Mouse (Mus musculus): ENCODE measurements around the gene Prdm15. TPM values are rescaled to one million over a fixed set of nuclear protein-coding genes. Genes with fewer than 3 reads are reported as not detected.
A peak's percentile ranks its signal among the peaks of the same experiment; 100 is the strongest.

Gene Prdm15
- polyA plus RNA-seq, 1 experiment from 2014 or later: 1.3 TPM

DNA sequence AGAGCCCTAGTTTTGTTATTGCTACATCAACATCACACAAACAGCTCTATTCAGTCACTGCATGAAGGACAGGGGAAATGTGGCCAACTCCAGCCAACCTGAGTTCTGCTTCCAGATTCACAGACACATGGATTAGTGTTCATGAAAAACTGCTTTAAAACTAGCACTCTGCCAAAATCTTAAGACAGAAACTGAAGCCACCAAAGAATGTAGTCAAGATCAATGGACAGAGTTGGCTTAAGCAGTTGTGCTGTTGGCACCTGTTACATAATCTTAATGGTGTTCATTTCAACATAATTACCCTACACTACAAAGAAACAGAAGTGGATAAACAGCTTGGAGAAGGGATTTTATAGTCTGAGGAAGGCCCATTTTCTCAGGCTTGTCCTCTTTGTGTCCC is 4.4 kb upstream of the Prdm15 start:
- Histone ChIP-seq H3K4me3 (ENCODE audit: low read depth, low read length) (no peak overlapping the region), H3K4me1 (replicated peaks; ENCODE audit: control insufficient read depth, insufficient read depth, low read length) (no peaks in the 10 kb centered on the region), H3K36me3 (ENCODE audit: control insufficient read depth, insufficient read depth) (peaks cover 15% of the 10 kb centered on the region), H3K27me3 (replicated peaks; ENCODE audit: control insufficient read depth, insufficient read depth, low read length) (no peaks in the 10 kb centered on the region), H3K27ac (ENCODE audit: low read depth, low read length) (no peak overlapping the region), H3K9me3 (ENCODE audit: control insufficient read depth) (no peaks in the 10 kb centered on the region), H3K9ac (ENCODE audit: low read depth, low read length) (no peak overlapping the region), H3K4me2 (replicated peaks; ENCODE audit: low read depth) (no peak overlapping the region)
- no peak for ATAC-seq
- no peak for TF ChIP-seq CTCF (IDR thresholded peaks at IDR 0.05; ENCODE audit: low read depth)

DNA sequence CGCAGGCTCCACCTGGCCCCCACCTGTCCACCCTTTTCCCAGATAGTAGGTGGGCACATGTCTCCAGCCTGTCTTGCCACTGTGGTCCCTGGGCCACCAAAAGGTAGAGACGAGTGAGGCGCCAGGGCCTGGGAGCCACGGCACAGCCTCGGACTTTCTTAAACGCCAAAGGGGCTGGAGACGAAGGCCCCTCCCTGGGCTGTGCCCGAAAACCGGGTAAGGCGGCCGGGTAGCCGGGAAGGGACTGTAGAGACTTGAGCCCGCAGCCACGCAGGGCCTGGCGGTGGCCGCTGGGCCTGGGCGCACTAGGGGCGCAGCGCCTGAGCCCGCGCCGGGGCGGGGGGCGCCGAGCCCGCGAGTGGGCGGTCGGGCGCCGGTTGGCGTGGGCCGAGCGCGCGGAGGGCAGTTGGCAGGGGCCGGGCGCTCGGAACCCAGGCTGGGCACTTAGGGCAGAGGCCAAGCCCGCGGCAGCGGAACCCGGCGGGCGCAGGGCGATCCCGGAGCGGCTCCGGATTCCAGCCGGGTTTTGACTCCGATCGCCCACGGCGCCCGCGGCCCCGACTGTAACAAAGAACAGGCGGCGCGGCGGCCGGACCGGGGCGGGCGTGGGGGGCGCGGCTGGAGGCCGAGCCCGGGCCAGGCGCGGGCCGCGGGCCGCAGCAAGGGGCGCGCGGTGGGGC is 449 bp downstream of the Prdm15 start:
- H3K27ac ChIP-seq (ENCODE audit: low read depth, low read length): peak overlapping the region; percentile 97
- H3K36me3 ChIP-seq (ENCODE audit: control insufficient read depth, insufficient read depth): no peaks in the 10 kb centered on the region
- H3K4me1 ChIP-seq (replicated peaks; ENCODE audit: control insufficient read depth, insufficient read depth, low read length): 0 out of 2 replicates have a peak, but pooled peaks cover 5% of the 10 kb centered on the region
- TF ChIP-seq CTCF (IDR thresholded peaks at IDR 0.05; ENCODE audit: low read depth): no peak
- peak overlapping the region; percentile 87 for H3K4me2 ChIP-seq (replicated peaks; ENCODE audit: low read depth)
- H3K9me3 ChIP-seq (ENCODE audit: control insufficient read depth): no peaks in the 10 kb centered on the region
- peak overlapping the region; percentile 88 for H3K4me3 ChIP-seq (ENCODE audit: low read depth, low read length)
- H3K27me3 ChIP-seq (replicated peaks; ENCODE audit: control insufficient read depth, insufficient read depth, low read length): no peaks in the 10 kb centered on the region
- peak; percentile 92 for ATAC-seq
- under 1% methylated on average over 67 of the region's 77 CpGs for WGBS
- peak overlapping the region; percentile 96 for H3K9ac ChIP-seq (ENCODE audit: low read depth, low read length)

DNA sequence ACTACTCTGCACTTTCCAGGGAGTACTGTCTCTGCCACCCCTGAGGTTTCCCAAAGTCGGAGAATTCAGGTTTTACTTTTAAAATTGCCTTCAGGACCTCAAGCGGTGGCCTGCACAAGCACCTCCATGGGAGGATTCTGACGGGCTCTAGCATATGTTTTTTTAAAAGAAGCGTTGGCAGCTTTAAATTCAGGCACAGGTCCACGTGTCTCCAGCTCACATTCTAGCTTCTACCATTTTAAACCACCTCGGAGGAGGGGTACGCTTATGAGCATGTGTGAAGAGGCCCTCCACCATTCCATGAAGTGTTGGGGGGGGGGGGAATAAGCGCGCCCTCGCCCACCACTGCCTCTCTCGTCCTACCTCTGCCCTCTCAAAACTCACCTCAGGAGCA is 986 bp downstream of the Prdm15 start:
- Histone ChIP-seq H3K4me2 (replicated peaks; ENCODE audit: low read depth) (peak overlapping the region; percentile 87), H3K36me3 (ENCODE audit: control insufficient read depth, insufficient read depth) (no peaks in the 10 kb centered on the region), H3K9ac (ENCODE audit: low read depth, low read length) (peak overlapping the region; percentile 96), H3K27ac (ENCODE audit: low read depth, low read length) (peak overlapping the region; percentile 97), H3K4me3 (ENCODE audit: low read depth, low read length) (peak overlapping the region; percentile 88), H3K4me1 (replicated peaks; ENCODE audit: control insufficient read depth, insufficient read depth, low read length) (0 out of 2 replicates have a peak, but pooled peaks cover 5% of the 10 kb centered on the region), H3K27me3 (replicated peaks; ENCODE audit: control insufficient read depth, insufficient read depth, low read length) (no peaks in the 10 kb centered on the region), H3K9me3 (ENCODE audit: control insufficient read depth) (no peaks in the 10 kb centered on the region)
- under 1% methylated on average over 11 of the region's 11 CpGs for WGBS
- peak; percentile 5 for ATAC-seq
- TF ChIP-seq CTCF (IDR thresholded peaks at IDR 0.05; ENCODE audit: low read depth): no peak

DNA sequence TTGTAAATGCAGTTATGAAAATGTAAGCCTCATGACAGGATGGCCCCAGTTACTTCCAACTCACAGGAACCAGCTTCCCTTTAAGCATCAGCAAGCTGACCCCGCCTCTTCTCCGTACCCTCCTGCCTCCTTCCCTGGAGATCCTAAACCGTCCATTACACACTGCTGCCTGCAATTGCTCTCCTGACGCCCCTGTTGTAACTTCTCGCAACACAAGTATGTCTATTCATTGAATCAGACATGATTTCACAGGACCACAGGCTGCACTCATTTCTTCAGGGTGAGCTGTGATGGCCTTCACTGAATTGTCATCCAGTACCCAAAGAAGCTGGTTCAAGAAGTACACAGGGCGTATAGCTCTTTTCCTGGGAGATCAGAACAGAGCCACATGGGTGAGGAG is 2.8 kb downstream of the Prdm15 start:
- no peaks in the 10 kb centered on the region for H3K27me3 ChIP-seq (replicated peaks; ENCODE audit: control insufficient read depth, insufficient read depth, low read length)
- H3K9me3 ChIP-seq (ENCODE audit: control insufficient read depth): no peaks in the 10 kb centered on the region
- H3K4me1 ChIP-seq (replicated peaks; ENCODE audit: control insufficient read depth, insufficient read depth, low read length): peaks cover 7% of the 10 kb centered on the region; the same call in 1 of the 2 replicates
- H3K4me3 ChIP-seq (ENCODE audit: low read depth, low read length): no peak overlapping the region
- no peak for TF ChIP-seq CTCF (IDR thresholded peaks at IDR 0.05; ENCODE audit: low read depth)
- H3K36me3 ChIP-seq (ENCODE audit: control insufficient read depth, insufficient read depth): no peaks in the 10 kb centered on the region
- no peak overlapping the region for H3K9ac ChIP-seq (ENCODE audit: low read depth, low read length)
- 85% methylated on average over 6 of the region's 6 CpGs for WGBS
- no peak for ATAC-seq
- H3K4me2 ChIP-seq (replicated peaks; ENCODE audit: low read depth): no peak overlapping the region
- no peak overlapping the region for H3K27ac ChIP-seq (ENCODE audit: low read depth, low read length)

DNA sequence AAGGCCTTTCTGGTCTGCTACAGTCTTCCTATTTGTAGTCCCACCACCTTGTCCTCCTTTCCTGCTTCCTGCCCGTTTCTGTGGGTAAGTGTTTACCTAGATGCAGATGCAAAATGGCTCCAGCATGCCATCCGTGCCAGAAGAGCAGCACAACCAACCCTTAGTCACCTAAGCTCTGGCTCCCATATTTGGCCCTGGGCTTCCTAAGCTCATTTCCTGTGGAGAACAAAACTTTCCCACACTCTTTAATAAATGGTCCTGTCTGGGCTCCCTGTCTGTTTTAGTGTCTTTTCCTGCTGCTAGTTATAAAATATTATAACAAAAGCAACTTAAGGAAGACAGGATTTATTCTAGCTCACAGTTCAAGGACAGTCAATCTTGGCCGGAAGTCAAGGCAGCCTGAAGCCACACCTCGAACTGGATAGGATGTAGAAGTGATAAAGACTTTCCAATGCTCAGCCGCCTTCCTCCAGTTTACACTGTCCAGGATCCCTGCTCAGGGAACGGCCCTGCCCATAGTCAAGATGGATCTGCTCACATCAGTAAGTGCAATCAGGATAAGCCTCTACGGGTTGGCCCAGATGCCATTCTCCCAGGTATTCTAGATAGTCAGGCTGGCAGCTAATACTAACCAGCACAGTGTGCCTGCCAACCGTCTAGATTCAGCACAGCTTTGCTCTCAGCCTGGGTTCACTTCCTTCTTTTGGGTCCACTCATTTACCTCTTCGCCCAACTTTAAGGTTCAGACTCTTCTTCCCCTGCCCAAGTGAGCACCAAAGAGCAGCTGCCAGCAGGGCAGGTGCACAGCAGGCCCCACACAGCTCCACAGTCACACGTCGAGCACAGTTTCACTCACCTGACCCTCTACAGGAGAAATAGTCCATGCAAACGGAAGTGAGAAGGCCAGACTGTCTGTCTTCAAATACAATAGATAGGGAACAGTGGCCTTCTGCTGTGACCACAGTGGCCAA is 6.4 kb downstream of the Prdm15 start:
- Histone ChIP-seq H3K27ac (ENCODE audit: low read depth, low read length) (0 out of 2 replicates have a peak overlapping the region, but pooled peaks have one; percentile 2), H3K4me2 (replicated peaks; ENCODE audit: low read depth) (no peak overlapping the region), H3K36me3 (ENCODE audit: control insufficient read depth, insufficient read depth) (no peaks in the 10 kb centered on the region), H3K4me3 (ENCODE audit: low read depth, low read length) (no peak overlapping the region), H3K27me3 (replicated peaks; ENCODE audit: control insufficient read depth, insufficient read depth, low read length) (no peaks in the 10 kb centered on the region), H3K4me1 (replicated peaks; ENCODE audit: control insufficient read depth, insufficient read depth, low read length) (peaks cover 6% of the 10 kb centered on the region; the same call in 1 of the 2 replicates), H3K9me3 (ENCODE audit: control insufficient read depth) (no peaks in the 10 kb centered on the region), H3K9ac (ENCODE audit: low read depth, low read length) (no peak overlapping the region)
- ATAC-seq: peak; percentile 70
- WGBS: 46% methylated on average over 12 of the region's 12 CpGs
- no peak for TF ChIP-seq CTCF (IDR thresholded peaks at IDR 0.05; ENCODE audit: low read depth)

DNA sequence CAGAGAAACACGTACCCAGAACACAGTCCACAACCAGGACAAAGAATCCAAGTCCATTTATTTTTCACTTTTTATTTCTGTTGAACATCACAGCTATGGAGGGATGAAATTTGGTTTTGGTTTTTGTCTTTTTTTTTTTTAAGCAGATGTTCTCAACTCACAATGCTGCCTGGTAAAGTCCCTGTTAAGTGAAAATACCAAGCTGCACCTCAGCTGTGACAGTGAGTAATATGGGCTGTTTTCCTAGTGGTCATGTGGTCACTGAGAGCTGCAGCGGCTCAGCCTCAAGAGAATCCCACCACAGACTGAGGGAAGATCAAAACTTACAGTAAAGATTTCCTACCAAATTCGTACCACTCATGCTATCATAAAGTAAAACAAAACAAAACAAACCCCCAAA is 19.5 kb downstream of the Prdm15 start:
- Histone ChIP-seq H3K27ac (ENCODE audit: low read depth, low read length) (no peak overlapping the region), H3K27me3 (replicated peaks; ENCODE audit: control insufficient read depth, insufficient read depth, low read length) (no peaks in the 10 kb centered on the region), H3K36me3 (ENCODE audit: control insufficient read depth, insufficient read depth) (peaks cover 50% of the 10 kb centered on the region), H3K9me3 (ENCODE audit: control insufficient read depth) (no peaks in the 10 kb centered on the region), H3K4me3 (ENCODE audit: low read depth, low read length) (no peak overlapping the region), H3K4me2 (replicated peaks; ENCODE audit: low read depth) (no peak overlapping the region), H3K9ac (ENCODE audit: low read depth, low read length) (no peak overlapping the region), H3K4me1 (replicated peaks; ENCODE audit: control insufficient read depth, insufficient read depth, low read length) (no peaks in the 10 kb centered on the region)
- ATAC-seq: no peak
- WGBS: 86% methylated on average over 3 of the region's 3 CpGs
- no peak for TF ChIP-seq CTCF (IDR thresholded peaks at IDR 0.05; ENCODE audit: low read depth)

All from intestine, postnatal 0 days (tissue).